Mouse (Mus musculus) cortical plate, adult 2 months (tissue): ENCODE measurements around the gene Kdelr1.

Experiments
- CTCF ChIP-seq: fragments of 200-500 bp; IDR thresholded peaks from 2 replicates; pipeline ENCODE4 v1.5.1; 2011; ENCODE audit warnings: mild to moderate bottlenecking, control low read depth, low read length; ENCODE audit not compliant: insufficient read depth; ENCODE audit errors: extremely low read depth
- POLR2A ChIP-seq: fragments of 200-500 bp; IDR thresholded peaks from 2 replicates; pipeline ENCODE4 v1.6.1; 2011; ENCODE audit warnings: mild to moderate bottlenecking, low read length, control low read depth; ENCODE audit not compliant: insufficient read depth; ENCODE audit errors: extremely low read depth

GRCm38 (mm10) chr7:45826631-45827030 is 45.9 kb upstream of the Kdelr1 start:
- TF ChIP-seq CTCF = no peak
- no peak for TF ChIP-seq POLR2A
